Mouse (Mus musculus): ENCODE measurements around the gene Serpine1.

- no peak for TF ChIP-seq CTCF (IDR thresholded peaks at IDR 0.05; ENCODE audit: extremely low read depth, insufficient read length, insufficient replicate concordance, low read depth, low read length)
- no peak for TF ChIP-seq POLR2A (IDR thresholded peaks at IDR 0.05; ENCODE audit: low read depth, low read length)
These were observed 28.6 kb upstream of the Serpine1 start for GRCm38 (mm10) chr5:137100660-137101059.

Data from small intestine, adult 2 months (tissue).